ENCODE assay signal across 14 mouse cellular contexts in genomic region chr1:67894749-67895293, GRCm38 (mm10).
"Had no signal": no experiment of that assay in that cellular context is flagged by ENCODE, and none has a peak within 500 bp of the region (broad histone marks: within the 10 kb centered on the region; RNA-seq: fewer than 3 reads in every experiment).

No protein-coding gene starts in this region.

- H3K9me3 ChIP-seq: limb, embryonic 10.5 days; liver, embryonic 15.5 days; neural tube, embryonic 12.5 days had no signal

- ATAC-seq: lung, postnatal 0 days had no signal

- H3K4me3 ChIP-seq: left cerebral cortex, adult 2 months; limb, embryonic 10.5 days; liver, embryonic 15.5 days; neural tube, embryonic 12.5 days had no signal

- H3K4me2 ChIP-seq: liver, embryonic 11.5 days; liver, embryonic 15.5 days; neural tube, embryonic 12.5 days had no signal

- DNase-seq: kidney, postnatal 10 days; kidney, postnatal 4 days; lung, adult 2 months; lung, postnatal 36 days; right cerebral cortex, postnatal 4 days; spleen, adult 18-20 months; thymus, adult 2 months; thymus, postnatal 25 days had no signal

- H3K27me3 ChIP-seq: liver, embryonic 15.5 days; neural tube, embryonic 12.5 days had no signal

- H3K36me3 ChIP-seq: limb, embryonic 10.5 days; liver, embryonic 15.5 days; neural tube, embryonic 12.5 days had no signal

- H3K4me1 ChIP-seq: limb, embryonic 10.5 days; liver, embryonic 15.5 days; neural tube, embryonic 12.5 days had no signal

- H3K9ac ChIP-seq: liver, embryonic 15.5 days; neural tube, embryonic 12.5 days had no signal

- H3K27ac ChIP-seq: left cerebral cortex, adult 2 months; limb, embryonic 10.5 days; liver, embryonic 15.5 days; neural tube, embryonic 12.5 days had no signal
